Mouse (Mus musculus) heart, embryonic 16.5 days (tissue): ENCODE data around the gene Racgap1. TPM values are rescaled to one million over a fixed set of nuclear protein-coding genes. Genes with fewer than 3 reads are reported as not detected.

Source experiments
- ATAC-seq: fragments of 200-750 bp; cut with Nextera tagmentation; replicated peaks from 2 replicates; pipeline ENCODE4 v1.8.0; 2017; ENCODE audit warnings: moderate number of reproducible peaks; ENCODE audit not compliant: insufficient read depth, low FRiP score; ENCODE audit errors: extremely low read depth
- H3K27ac ChIP-seq: fragments of 300-500 bp; sonication (generic); 2 replicates; pipeline ENCODE4 v1.5.1; 2014; ENCODE audit warnings: mild to moderate bottlenecking, low read length, control low read depth, moderate library complexity
- H3K27me3 ChIP-seq: fragments of 300-500 bp; sonication (generic); 2 replicates; pipeline ENCODE4 v1.6.1; 2014; ENCODE audit warnings: low read length, mixed read lengths; ENCODE audit not compliant: control insufficient read depth, insufficient read depth
- H3K36me3 ChIP-seq: fragments of 300-500 bp; sonication (generic); 2 replicates; pipeline ENCODE4 v1.6.1; 2014; ENCODE audit not compliant: control insufficient read depth, insufficient read depth
- H3K4me1 ChIP-seq: fragments of 300-500 bp; sonication (generic); 2 replicates; pipeline ENCODE4 v1.6.1; 2014; ENCODE audit warnings: low read length, mixed read lengths; ENCODE audit not compliant: control insufficient read depth, insufficient read depth
- H3K4me2 ChIP-seq: fragments of 300-500 bp; sonication (generic); 2 replicates; pipeline ENCODE4 v1.6.1; 2014; ENCODE audit warnings: low read depth, mild to moderate bottlenecking, control low read depth, low read length
- H3K4me3 ChIP-seq: fragments of 300-500 bp; sonication (generic); 2 replicates; pipeline ENCODE4 v1.5.1; 2014; ENCODE audit warnings: mild to moderate bottlenecking, control low read depth, low read length
- H3K9ac ChIP-seq: fragments of 300-500 bp; sonication (generic); 2 replicates; pipeline ENCODE4 v1.6.1; 2014; ENCODE audit warnings: low read length, control low read depth
- H3K9me3 ChIP-seq: fragments of 300-500 bp; sonication (generic); replicated peaks from 2 replicates; pipeline ENCODE4 v1.6.1; 2016; ENCODE audit warnings: low read length; ENCODE audit not compliant: control insufficient read depth
- WGBS: fragments of 180-500 bp; shearing (Covaris S2); extraction: QIAGEN DNeasy Blood & Tissue Kit; methylation state at CpG from one replicate; pipeline ENCODE4 v1.1.7; 2014; 5-methylcytosine and 5-hydroxymethylcytosine counted together
- polyA plus RNA-seq: library from polyadenylated mRNA; unstranded; fragments of >200 nt; fragmentation: Nextera tagmentation; extraction: Ambion mirVana; gene quantifications from 2 replicates; pipeline ENCODE4 v1.2.1, GENCODE M21; 2015

Gene Racgap1
- polyA plus RNA-seq, 1 experiment from 2014 or later, result 134 TPM

DNA sequence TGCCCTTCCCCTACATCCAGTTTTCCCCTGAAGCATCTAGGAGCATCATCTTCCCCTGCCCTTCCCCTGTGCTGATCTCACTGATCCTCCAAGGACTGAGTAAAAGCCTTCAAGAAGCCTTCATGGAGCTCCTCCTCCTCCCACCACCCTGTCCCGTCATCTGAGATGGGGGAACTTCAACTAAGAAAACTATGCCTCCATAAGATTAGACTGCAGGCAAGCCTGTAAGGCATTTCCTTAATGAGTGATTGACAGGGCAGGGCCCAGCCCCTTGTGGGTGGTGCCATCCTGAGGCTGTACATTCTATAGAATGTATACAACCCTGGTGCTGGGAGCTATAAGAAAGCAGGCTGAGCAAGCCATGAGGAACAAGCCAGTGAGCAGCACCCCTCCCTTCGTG is 7.0 kb upstream of the Racgap1 start:
- no peak overlapping the region for H3K4me3 ChIP-seq
- WGBS, result 59% methylated on average over 2 of the region's 2 CpGs
- no peak overlapping the region for H3K27ac ChIP-seq
- no peak for ATAC-seq
- no peak overlapping the region for H3K4me2 ChIP-seq
- no peak overlapping the region for H3K9ac ChIP-seq
- H3K27me3 ChIP-seq, result peaks cover 34% of the 10 kb centered on the region
- H3K9me3 ChIP-seq, result no peaks in the 10 kb centered on the region
- no peaks in the 10 kb centered on the region for H3K36me3 ChIP-seq
- peaks cover 7% of the 10 kb centered on the region for H3K4me1 ChIP-seq

- no peaks in the 10 kb centered on the region for H3K36me3 ChIP-seq
- H3K4me3 ChIP-seq, result no peak overlapping the region
- H3K27ac ChIP-seq, result no peak overlapping the region
- peaks cover 10% of the 10 kb centered on the region for H3K4me1 ChIP-seq
- no peak for ATAC-seq
- H3K9me3 ChIP-seq, result no peaks in the 10 kb centered on the region
- no peak overlapping the region for H3K4me2 ChIP-seq
- H3K9ac ChIP-seq, result no peak overlapping the region
- 41% methylated on average over 9 of the region's 9 CpGs for WGBS
- H3K27me3 ChIP-seq, result peaks cover 21% of the 10 kb centered on the region
These were observed 4.5 kb upstream of the Racgap1 start for GRCm38 (mm10) chr15:99655956-99656355.

GRCm38 (mm10) chr15:99653876-99654275 is 2.4 kb upstream of the Racgap1 start:
- Histone ChIP-seq H3K9ac (peak overlapping the region; percentile 42), H3K27me3 (peaks cover 21% of the 10 kb centered on the region), H3K4me1 (peaks cover 28% of the 10 kb centered on the region), H3K27ac (no peak overlapping the region), H3K9me3 (no peaks in the 10 kb centered on the region), H3K36me3 (no peaks in the 10 kb centered on the region), H3K4me2 (peak overlapping the region; percentile 63), H3K4me3 (peak overlapping the region; percentile 41)
- WGBS, result 8% methylated on average over 21 of the region's 21 CpGs
- ATAC-seq, result no peak

DNA sequence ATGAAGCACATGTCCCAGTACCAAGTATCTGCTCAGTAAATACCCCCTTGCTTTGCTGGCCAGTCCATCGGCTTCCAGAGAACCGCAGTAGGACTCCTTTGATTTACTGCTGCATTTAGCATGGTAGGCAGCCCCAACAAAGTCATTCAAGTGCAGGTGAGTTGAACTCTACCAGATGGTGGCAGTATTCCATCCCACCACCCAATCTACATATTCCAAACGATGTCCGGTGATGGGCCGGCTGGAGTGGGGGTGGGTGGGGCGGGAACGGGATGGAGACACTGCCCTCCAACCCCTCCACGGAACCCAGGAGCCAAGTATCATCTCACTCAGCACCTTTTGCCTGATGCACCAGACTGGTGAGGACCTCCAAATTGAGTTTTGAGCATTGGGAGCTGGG is 1.8 kb upstream of the Racgap1 start:
- H3K4me2 ChIP-seq, result peak overlapping the region; percentile 63
- no peak overlapping the region; the same call in 1 of the 2 replicates for H3K9ac ChIP-seq
- H3K36me3 ChIP-seq, result no peaks in the 10 kb centered on the region
- H3K27ac ChIP-seq, result no peak overlapping the region
- peaks cover 33% of the 10 kb centered on the region for H3K4me1 ChIP-seq
- WGBS, result 8% methylated on average over 8 of the region's 8 CpGs
- peak overlapping the region; percentile 41 for H3K4me3 ChIP-seq
- peaks cover 21% of the 10 kb centered on the region for H3K27me3 ChIP-seq
- H3K9me3 ChIP-seq, result no peaks in the 10 kb centered on the region
- ATAC-seq, result no peak

DNA sequence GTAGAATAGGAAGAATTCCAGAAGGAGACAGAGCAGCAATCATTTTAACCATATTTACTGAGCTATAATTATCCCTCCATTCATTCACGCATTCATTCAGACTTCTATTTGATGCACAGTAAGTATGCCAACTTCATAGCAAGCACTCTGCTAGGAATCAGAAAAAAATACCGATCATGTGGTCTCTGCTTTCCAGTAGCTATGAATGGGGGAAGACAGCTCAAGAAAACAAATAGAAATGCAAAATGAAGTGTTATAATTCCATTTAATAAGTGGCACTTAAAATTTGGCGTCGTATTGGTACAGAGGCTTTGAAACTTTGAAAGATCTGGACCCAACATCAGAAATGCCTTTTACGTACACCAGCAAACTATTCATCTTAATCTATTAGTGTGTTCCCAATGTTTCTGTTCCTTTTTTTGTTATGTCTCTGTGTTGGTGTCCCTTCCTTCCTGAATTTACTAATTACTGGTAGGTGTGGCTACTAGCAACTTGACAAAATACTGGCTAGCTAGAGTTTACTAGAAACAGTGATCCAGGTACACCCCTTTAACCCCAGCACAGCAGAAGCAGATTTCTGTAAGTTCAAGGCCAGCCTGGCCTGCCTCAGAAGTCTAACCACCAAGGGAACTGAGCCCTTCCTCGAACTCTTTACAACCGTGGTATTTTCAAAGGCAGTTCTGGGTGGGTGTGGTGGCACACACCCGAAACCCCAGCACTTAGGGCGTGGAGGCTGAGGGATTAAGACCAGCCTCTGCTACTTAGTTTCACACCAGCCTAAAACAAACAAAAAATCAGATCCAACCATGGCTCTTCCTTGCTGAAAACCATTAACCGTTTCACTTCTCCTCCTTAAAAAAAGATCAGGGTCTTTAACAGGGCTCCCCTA is 772 bp upstream of the Racgap1 start:
- peak overlapping the region; percentile 74 for H3K4me2 ChIP-seq
- peak overlapping the region; percentile 88 for H3K4me3 ChIP-seq
- no peak for ATAC-seq
- no peak overlapping the region for H3K27ac ChIP-seq
- H3K4me1 ChIP-seq, result peaks cover 42% of the 10 kb centered on the region
- H3K36me3 ChIP-seq, result no peaks in the 10 kb centered on the region
- peaks cover 21% of the 10 kb centered on the region for H3K27me3 ChIP-seq
- H3K9me3 ChIP-seq, result no peaks in the 10 kb centered on the region
- H3K9ac ChIP-seq, result 0 out of 2 replicates have a peak overlapping the region, but pooled peaks have one; percentile 58
- WGBS, result 74% methylated on average over 10 of the region's 10 CpGs

GRCm38 (mm10) chr15:99650304-99650703 is 1.2 kb downstream of the Racgap1 start:
- Histone ChIP-seq H3K9ac (peak overlapping the region; percentile 97), H3K4me3 (peak overlapping the region; percentile 88), H3K27ac (0 out of 2 replicates have a peak overlapping the region, but pooled peaks have one; percentile 33), H3K36me3 (no peaks in the 10 kb centered on the region), H3K9me3 (no peaks in the 10 kb centered on the region), H3K4me1 (peaks cover 61% of the 10 kb centered on the region), H3K27me3 (peaks cover 14% of the 10 kb centered on the region), H3K4me2 (peak overlapping the region; percentile 82)
- WGBS, result 30% methylated on average over 2 of the region's 2 CpGs
- no peak for ATAC-seq

GRCm38 (mm10) chr15:99649067-99649761 is 2.2 kb downstream of the Racgap1 start:
- Histone ChIP-seq H3K36me3 (no peaks in the 10 kb centered on the region), H3K4me1 (peaks cover 65% of the 10 kb centered on the region), H3K4me2 (peak overlapping the region; percentile 82), H3K27ac (peak overlapping the region; percentile 3; the same call in 1 of the 2 replicates), H3K9me3 (no peaks in the 10 kb centered on the region), H3K9ac (peak overlapping the region; percentile 41; the same call in 1 of the 2 replicates), H3K27me3 (peaks cover 4% of the 10 kb centered on the region; the same call in 1 of the 2 replicates), H3K4me3 (peak overlapping the region; percentile 88)
- 21% methylated on average over 6 of the region's 6 CpGs for WGBS
- ATAC-seq, result no peak

DNA sequence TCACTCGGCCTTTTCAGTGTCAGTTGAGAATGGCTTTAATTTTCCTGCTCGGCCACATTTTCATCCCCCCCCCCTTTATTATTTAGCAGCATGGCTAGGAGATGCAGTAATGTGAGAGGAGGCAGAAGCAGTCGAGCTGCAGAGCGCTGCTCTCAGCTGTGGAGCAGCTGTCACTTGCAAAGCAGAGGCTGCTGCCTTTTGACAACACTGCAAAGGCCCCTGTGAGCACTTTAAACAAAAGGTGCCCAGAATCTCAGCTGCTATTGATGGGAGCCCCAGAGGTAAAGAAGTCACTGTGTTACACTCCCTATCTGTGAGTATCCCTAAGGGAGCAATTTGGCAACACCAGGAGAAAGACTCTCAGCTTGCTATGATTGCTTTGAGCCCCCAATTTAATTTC is 3.1 kb downstream of the Racgap1 start:
- Histone ChIP-seq H3K4me3 (peak overlapping the region; percentile 23; the same call in 1 of the 2 replicates), H3K9ac (peak overlapping the region; percentile 46)
- ATAC-seq, result no peak

GRCm38 (mm10) chr15:99644776-99645175 is 6.7 kb downstream of the Racgap1 start:
- Histone ChIP-seq H3K4me3 (no peak overlapping the region), H3K27ac (no peak overlapping the region), H3K27me3 (no peaks in the 10 kb centered on the region), H3K4me2 (no peak overlapping the region), H3K9me3 (no peaks in the 10 kb centered on the region), H3K36me3 (0 out of 2 replicates have a peak, but pooled peaks cover 2% of the 10 kb centered on the region), H3K9ac (no peak overlapping the region), H3K4me1 (peaks cover 48% of the 10 kb centered on the region)
- ATAC-seq, result no peak
- WGBS, result 45% methylated on average over 7 of the region's 7 CpGs

More for the DNA sequence above, 3.1 kb downstream of the Racgap1 start:
- no peaks in the 10 kb centered on the region for H3K27me3 ChIP-seq
- H3K4me2 ChIP-seq, result peak overlapping the region; percentile 82
- H3K27ac ChIP-seq, result peak overlapping the region; percentile 76
- no peaks in the 10 kb centered on the region for H3K9me3 ChIP-seq
- 23% methylated on average over 4 of the region's 4 CpGs for WGBS
- H3K4me1 ChIP-seq, result peaks cover 63% of the 10 kb centered on the region
- H3K36me3 ChIP-seq, result no peaks in the 10 kb centered on the region
